Mouse (Mus musculus) small intestine, adult 10 weeks (tissue): ENCODE measurements around the gene Lcp2. TPM values are rescaled to one million over a fixed set of nuclear protein-coding genes. Genes with fewer than 3 reads are reported as not detected.

Source experiments
- polyA plus RNA-seq: library from polyadenylated mRNA; stranded (reverse); fragments of 350-450 nt; fragmentation: Illumina TruSeq; extraction: RNeasy Lipid Tissue Mini Kit (QIAGEN cat#74804); gene quantifications from one replicate; pipeline ENCODE4 v1.2.3, GENCODE M21; 2014; ENCODE audit warnings: low replicate concordance

Gene Lcp2
- 11.0 TPM for polyA plus RNA-seq

GRCm38 (mm10) chr11:34046767-34047541 is at the start of gene Lcp2:
TSS of gene Lcp2 (plus strand) at chr11:34046920.

GRCm38 (mm10) chr11:34098422-34098821 is 51.7 kb downstream of the Lcp2 start, which contains the start of gene 4930469K13Rik:
TSS of gene 4930469K13Rik (minus strand) at chr11:34098554.

Other genes starting within 250 kb of the Lcp2 start
- gene Kcnmb1, start 83.9 kb upstream of the Lcp2 start, polyA plus RNA-seq, result 3.2 TPM
- 1.7 TPM for gene Kcnip1, start 53.8 kb upstream of the Lcp2 start, polyA plus RNA-seq
- gene 4930469K13Rik, start 51.6 kb downstream of the Lcp2 start, polyA plus RNA-seq, result not detected
- not detected for gene Foxi1, start 161.2 kb downstream of the Lcp2 start, polyA plus RNA-seq